Mouse (Mus musculus) spleen, postnatal 0 days (tissue): ENCODE measurements around the gene Necab3. TPM values are rescaled to one million over a fixed set of nuclear protein-coding genes. Genes with fewer than 3 reads are reported as not detected.

Source experiments
- polyA plus RNA-seq: library from polyadenylated mRNA; unstranded; fragments of >200 nt; fragmentation: Nextera tagmentation; extraction: Ambion mirVana; gene quantifications from 2 replicates; pipeline ENCODE4 v1.2.1, GENCODE M21; 2015

Necab3 gene
- polyA plus RNA-seq = 1.7 and 2.4 TPM in 2 replicates

DNA sequence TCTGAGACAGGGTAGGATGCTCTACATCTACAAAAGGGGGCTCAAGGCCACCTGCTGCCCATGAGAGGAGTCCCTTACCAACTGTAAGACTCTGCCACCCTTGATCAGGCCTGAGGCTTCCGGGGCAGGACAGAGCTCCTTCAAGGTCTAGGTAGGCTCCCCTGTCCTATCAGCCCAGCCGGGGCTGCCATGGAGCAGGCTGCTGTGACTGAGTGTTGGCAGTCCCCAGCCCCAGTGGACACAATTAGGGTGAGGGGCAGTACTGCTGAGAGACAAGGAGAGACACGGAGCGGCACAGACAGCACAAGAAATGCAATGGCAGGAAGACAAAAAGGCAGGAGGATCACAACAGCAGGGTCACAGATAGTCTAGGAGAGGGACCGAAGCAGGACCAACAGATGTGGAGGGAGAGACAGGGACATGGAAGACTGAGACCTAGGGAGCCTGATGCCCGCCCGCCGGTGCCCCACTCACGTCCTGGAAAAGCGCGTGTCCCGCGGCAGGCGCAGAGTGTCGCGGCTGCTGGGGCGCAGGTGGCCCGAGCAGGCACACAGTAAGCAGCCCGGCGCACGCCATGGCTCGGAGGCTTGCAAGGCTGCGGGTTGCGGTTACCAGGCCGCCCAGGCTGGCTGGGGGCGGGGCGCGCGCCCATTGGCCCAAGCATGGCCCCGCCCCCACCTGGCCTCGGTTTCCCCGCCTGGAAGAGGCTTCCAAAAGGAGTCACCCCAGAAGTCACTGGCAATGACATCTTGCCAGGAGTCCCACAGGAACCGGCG is at the start of gene Necab3:
Gene Necab3, minus strand, starts transcription at position 627 of the 776 bp plus-strand sequence.

GRCm38 (mm10) chr2:154603638-154604153 is 45.0 kb upstream of the Necab3 start, which contains the start of gene Pxmp4:
Gene Pxmp4 (minus strand): TSS chr2:154603708.

GRCm38 (mm10) chr2:154569836-154570286 is 11.2 kb upstream of the Necab3 start, which contains the start of gene E2f1:
Gene E2f1 (minus strand): TSS chr2:154569892.

GRCm38 (mm10) chr2:154551476-154551875 is 7.2 kb downstream of the Necab3 start, which contains the start of gene Actl10:
Gene Actl10 (plus strand): TSS chr2:154551776.

DNA sequence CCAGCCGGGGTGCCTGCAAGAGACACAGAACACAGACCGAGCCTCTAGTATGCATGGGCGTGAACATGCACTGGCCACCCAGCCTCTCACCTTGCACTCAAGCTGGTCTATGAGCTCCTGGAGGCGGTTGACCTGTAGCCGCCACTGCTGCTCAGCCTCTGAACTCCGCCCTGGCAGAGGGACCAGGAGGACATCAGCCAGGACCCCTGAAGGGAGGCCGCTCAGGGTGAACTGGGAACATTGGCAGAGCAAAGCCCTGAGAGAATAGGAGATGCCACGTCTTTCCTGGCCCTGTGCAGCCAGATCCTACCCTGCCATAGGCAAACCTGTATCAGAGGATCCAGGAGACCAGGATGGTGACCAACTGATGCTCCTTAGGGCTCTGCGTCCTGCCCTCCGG is 12.0 kb downstream of the Necab3 start, which contains the start of gene 1700003F12Rik:
Gene 1700003F12Rik, plus strand, starts transcription at position 375 of the 400 bp plus-strand sequence.

Other genes with a start within 250 kb of the Necab3 start
- 5.8 and 34.0 TPM in 2 replicates for gene Cdk5rap1, start 185.9 kb downstream of the Necab3 start, polyA plus RNA-seq
- gene Snta1, start 150.8 kb downstream of the Necab3 start, polyA plus RNA-seq = 2.9 and 3.9 TPM in 2 replicates
- gene Cbfa2t2, start 122.4 kb downstream of the Necab3 start, polyA plus RNA-seq = 10.6 and 11.3 TPM in 2 replicates
- gene 1700003F12Rik, start 11.8 kb downstream of the Necab3 start, polyA plus RNA-seq = 1.4 and 3.2 TPM in 2 replicates
- gene Actl10, start 7.1 kb downstream of the Necab3 start, polyA plus RNA-seq = 0.11 and 0.23 TPM in 2 replicates
- gene E2f1, start 11.0 kb upstream of the Necab3 start, polyA plus RNA-seq = 18.7 and 22.1 TPM in 2 replicates
- gene Pxmp4, start 44.8 kb upstream of the Necab3 start, polyA plus RNA-seq = 22.4 and 22.5 TPM in 2 replicates
- gene Zfp341, start 54.4 kb upstream of the Necab3 start, polyA plus RNA-seq = 1.7 and 1.8 TPM in 2 replicates
- not detected in 2 replicates for gene 4930519P11Rik, start 54.5 kb upstream of the Necab3 start, polyA plus RNA-seq
- gene Chmp4b, start 92.8 kb upstream of the Necab3 start, polyA plus RNA-seq = 26.8 and 30.1 TPM in 2 replicates
- gene Gm14214, start 211.1 kb upstream of the Necab3 start, polyA plus RNA-seq = not detected in 2 replicates
- 26.2 and 28.4 TPM in 2 replicates for gene Raly, start 232.2 kb upstream of the Necab3 start, polyA plus RNA-seq
- gene a, start 232.5 kb upstream of the Necab3 start, polyA plus RNA-seq = 0.45 and 0.47 TPM in 2 replicates